Mouse (Mus musculus) layer of hippocampus, adult 2 months (tissue): ENCODE measurements around the gene Sart3. TPM values are rescaled to one million over a fixed set of nuclear protein-coding genes. Genes with fewer than 3 reads are reported as not detected.
A peak's percentile ranks its signal among the peaks of the same experiment; 100 is the strongest.
"Not testable (repeated sequence)": the region's sequence is repeated elsewhere in the genome, so short reads cannot be mapped to it uniquely, and the experiment has no call there.

Experiments used
- DNase-seq, 2 experiments: peaks; one replicate each; pipeline ENCODE4 v3.0.0; 2022; ENCODE audit warnings: low spot score in 2 of 2
- H3K27ac ChIP-seq: fragments of 200-600 bp; 2 replicates; pipeline ENCODE4 v1.8.1; 2022
- H3K4me3 ChIP-seq: fragments of 200-600 bp; 2 replicates; pipeline ENCODE4 v1.8.1; 2022; ENCODE audit warnings: mild to moderate bottlenecking
- CTCF ChIP-seq: fragments of 200-600 bp; conservative IDR thresholded peaks from 2 replicates; pipeline ENCODE4 v1.8.1; 2022; ENCODE audit warnings: antibody characterized with exemption, mild to moderate bottlenecking, moderate library complexity
- total RNA-seq, 2 experiments: library from RNA; stranded (reverse); gene quantifications; 2 replicates each; pipeline ENCODE4 v1.2.3; 2021

The Sart3 gene
- total RNA-seq, 2 experiments from 2014 or later: 53.5 to 54.4 TPM

DNA sequence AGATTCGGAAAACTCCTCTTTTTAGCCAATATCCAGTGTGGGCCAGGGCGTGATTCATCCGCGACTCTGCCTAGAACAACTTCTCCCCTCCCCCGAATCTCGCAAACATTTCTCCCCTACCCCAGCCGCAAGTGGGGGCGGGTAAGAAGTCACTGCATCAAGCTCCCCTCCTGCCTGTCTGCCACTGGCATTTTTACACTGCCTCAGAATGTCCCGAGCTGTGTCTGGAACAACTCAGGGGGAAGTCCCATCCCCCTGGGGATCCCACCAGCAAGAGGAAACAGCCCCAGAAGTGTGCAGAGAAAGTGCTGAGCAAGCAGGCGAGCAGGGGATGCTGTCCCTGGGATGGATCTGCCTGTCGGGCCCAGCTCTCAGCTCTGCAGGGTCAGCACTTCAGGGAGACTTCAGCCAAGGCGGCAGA lies 11.3 kb upstream of the Sart3 start:
- peak overlapping the region; percentile 65 for H3K27ac ChIP-seq
- TF ChIP-seq CTCF: no peak
- peak in 1 of 2 experiments; percentile 47 for DNase-seq
- H3K4me3 ChIP-seq: no peak overlapping the region

DNA sequence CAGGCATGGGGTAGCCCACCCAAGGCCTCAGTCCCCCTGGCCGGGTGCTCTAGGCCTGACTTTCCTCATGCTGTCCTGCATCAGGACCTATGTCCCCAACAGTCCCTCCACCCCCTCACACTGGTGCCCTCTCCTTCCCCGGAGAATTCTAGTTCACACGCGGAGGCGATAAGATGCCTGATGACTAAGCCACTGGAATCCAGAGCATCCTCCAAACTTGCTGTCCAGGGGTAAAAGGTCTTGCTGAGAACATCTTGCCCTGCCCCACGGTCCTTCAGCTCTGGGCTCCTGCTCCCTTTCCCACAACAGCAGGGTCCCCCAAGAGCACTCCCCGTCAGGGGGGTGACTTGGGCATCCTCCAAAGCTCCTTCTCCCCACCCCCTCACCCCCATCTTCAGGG lies 10.3 kb upstream of the Sart3 start:
- no peak for TF ChIP-seq CTCF
- peak overlapping the region; percentile 65; the same call in 1 of the 2 replicates for H3K27ac ChIP-seq

DNA sequence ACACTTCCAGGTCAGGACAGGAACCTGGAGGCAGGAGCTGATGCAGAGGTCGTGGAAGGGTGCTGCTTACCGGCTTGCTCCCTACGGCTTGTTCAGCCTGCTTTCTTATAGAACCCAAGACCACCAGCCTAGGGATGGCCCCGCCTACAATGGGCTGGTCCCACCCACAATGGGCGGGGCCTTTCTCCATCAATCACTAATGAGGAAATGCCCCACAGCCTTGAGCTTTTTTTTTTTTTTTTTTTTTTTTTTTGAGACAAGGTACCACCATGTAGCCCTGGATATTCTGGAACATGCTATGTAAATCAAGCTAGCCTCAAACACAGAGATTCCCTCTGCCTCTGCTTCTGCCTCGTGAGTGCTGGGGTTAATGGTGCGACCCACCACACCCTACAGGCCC lies 9.6 kb upstream of the Sart3 start:
- TF ChIP-seq CTCF: no peak
- Histone ChIP-seq H3K4me3 (no peak overlapping the region), H3K27ac (no peak overlapping the region)
- no peak for DNase-seq

More for the DNA sequence above, 10.3 kb upstream of the Sart3 start:
- H3K4me3 ChIP-seq: no peak overlapping the region
- DNase-seq: no peak

DNA sequence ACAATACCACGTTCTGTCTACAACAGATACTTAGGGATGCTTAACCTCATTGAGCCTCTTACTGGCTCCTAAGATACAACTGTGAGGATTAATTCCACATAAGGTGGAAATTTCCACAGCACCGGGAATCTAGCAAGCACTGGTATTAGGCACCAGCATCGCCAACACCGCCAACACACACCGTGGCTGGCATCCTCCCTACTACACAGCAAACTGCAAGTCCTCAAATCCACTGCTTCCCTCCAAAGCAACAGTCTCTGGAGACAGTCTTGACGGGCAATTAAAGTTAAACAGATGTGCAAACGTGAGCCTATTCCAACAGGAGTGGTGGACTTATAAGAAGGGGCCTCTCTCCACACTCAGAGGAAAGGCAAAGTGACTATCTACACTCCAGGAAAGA lies 8.9 kb upstream of the Sart3 start:
- TF ChIP-seq CTCF: no peak
- H3K27ac ChIP-seq: peak overlapping the region; percentile 70
- DNase-seq: no peak
- no peak overlapping the region for H3K4me3 ChIP-seq

DNA sequence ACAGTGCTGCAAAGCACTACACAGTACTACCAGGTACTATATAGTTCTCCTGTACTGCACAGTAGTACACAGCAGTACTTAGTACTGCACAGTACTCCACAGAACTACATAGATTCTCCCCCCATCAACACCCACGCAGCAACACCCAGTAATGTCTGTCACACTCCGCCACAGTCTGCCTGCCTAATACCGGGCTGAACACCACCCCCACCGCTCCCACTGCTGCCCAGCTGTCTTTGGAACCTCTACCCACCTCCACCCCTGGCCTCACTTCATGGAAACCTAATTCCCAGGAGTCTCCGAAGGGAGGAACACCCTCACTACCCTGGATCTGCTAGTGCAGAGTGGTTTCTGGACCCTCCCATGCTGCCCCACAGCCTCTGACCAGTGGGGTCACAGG lies 8.5 kb upstream of the Sart3 start:
- H3K4me3 ChIP-seq: no peak overlapping the region
- peak overlapping the region; percentile 70 for H3K27ac ChIP-seq
- DNase-seq: peak; percentile 37 to 47
- no peak for TF ChIP-seq CTCF

DNA sequence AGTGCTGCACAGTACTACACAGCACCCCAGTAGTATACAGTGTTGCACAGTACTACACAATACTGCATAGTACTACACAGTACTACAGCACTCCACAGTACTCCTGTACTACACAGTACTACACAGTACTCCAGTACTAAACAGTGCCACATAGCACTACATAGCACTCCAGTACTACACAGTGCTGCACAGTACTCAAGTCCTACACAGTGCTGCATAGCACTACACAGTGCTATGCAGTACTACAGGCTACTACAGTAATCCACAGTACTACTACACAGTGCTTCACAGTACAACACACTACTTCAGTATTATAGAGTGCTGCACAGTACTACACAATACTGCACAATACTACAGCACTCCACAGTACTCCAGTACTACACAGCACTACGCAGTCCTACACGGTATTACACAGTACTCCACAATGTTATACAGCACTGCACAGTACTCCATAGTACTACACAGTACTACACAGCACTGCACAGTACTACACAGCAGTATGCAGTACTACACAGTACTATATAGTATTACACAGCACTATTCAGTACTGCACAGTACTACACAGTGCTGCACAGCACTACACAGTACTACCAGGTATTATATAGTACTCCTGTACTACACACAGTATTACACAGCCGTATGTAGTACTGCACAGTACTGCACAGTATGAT lies 7.9 kb upstream of the Sart3 start:
- TF ChIP-seq CTCF: no peak
- Histone ChIP-seq H3K27ac (peak overlapping the region; percentile 70; the same call in 1 of the 2 replicates), H3K4me3 (no peak overlapping the region)
- DNase-seq: no peak

DNA sequence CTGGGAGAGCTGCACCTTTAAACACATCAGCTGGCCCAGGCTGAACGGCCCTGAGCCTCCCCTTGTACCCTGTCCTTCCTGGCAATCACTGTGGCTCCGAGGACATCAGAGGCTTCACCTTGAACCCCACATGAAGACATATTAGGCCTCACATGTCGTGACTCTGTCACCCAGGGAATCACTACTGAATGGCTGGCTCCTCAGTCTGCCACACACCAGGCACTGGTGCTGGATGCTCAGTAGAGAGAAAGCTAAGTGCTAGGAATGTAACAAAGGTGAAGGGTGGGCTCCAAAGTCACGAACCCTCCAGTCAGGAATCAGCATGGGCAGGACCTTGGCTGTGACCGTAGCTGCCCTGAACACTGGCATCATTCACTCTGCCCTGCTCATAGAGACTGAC lies 7.3 kb upstream of the Sart3 start:
- no peak for DNase-seq
- no peak overlapping the region for H3K27ac ChIP-seq
- no peak for TF ChIP-seq CTCF
- H3K4me3 ChIP-seq: no peak overlapping the region

DNA sequence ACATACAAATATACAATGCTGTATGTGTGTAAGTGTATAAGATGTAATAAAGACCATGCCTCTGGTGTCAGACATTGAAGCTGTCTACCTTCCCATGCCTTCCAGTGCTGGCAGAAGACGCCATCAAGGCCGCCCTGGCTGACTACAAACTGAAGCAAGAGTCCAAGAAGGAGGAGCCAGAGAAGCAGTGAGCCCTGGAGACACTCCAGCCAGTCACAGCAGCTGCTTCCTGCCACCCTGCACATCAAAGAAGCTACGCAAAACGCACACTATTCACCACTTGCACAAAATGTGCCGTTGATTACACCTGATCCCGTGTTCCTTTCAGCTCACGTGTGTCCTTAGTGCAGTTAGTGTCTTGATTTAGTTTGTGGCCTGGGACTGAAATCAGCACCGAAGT lies 5.4 kb upstream of the Sart3 start:
- not testable (repeated sequence) for H3K27ac ChIP-seq, H3K4me3 ChIP-seq, DNase-seq

DNA sequence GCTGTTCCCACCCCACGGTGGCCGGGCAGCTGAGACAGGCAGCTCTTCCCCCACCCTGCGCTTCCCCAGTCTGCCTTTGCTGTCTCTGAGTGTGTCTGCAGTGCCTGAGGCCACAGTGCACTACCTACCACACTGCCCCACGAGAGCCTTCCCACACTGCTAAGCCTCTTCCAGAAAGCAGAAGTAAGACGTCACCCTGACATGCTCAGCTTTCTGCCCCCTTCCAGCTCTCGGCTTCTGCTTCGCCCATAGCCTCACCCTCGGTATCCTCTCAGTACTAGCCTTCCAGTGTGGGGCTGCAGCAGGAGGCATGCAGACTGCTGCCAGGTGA lies 4.6 kb upstream of the Sart3 start:
- no peak for DNase-seq
- TF ChIP-seq CTCF: no peak
- Histone ChIP-seq H3K27ac (peak overlapping the region; percentile 61; the same call in 1 of the 2 replicates), H3K4me3 (no peak overlapping the region)

DNA sequence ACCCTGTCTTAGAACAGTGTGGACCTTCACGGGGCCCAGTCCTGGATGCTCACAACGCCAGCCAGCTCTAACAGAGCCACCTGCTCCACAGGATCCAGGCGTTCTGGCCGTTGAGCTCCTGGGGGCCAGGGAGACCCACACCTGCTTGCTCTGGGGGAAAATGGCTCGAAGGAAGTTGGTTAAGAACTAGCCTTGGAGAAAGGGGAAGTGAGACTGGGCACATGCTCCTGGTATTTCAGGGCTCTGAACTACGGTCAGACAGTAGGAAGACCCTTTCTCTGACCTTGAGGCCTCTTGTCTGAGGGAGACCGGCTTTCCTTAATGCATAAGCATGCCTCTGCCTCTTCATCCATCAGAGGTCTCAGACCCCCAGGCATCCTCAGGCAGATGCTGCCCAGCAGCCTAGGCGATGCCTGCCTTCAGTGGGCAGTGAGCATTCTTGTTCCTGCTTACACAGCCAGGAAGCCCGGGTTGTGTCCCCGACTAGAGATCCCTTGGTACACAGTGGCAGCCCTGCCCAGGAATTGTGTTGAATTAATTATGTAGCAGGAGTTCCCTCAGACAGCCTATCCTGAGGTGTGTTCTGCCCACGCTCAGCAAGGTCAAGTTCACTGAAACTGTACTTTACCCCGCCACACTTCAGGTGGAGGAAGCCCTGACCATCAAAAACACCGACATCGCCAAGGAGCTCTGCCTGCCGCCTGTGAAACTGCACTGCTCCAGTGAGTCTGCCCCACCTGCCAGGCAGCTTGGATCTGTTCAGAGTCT lies 4.0 kb upstream of the Sart3 start:
- no peak overlapping the region for H3K4me3 ChIP-seq

DNA sequence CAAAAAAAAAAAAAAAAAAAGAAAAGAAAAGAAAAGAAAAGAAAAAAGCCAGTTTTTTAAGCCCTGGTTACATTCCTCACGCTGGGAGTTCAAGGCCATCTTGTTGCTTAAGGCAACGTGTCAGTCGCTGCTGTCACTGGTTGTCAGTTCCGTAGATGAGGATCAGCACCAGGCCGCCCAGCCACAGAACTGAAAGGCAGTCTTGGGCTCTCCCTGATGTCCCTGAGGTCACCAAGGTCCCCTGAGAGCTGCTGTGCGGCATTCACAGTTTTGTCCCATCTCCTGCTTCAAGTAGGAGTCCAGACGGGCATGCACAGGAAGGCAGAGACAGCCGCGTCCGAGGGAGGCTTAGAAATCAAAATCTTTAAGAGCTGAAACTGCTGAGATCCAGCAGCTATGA lies 3.3 kb upstream of the Sart3 start:
- DNase-seq: no peak
- peak overlapping the region; percentile 41; the same call in 1 of the 2 replicates for H3K27ac ChIP-seq
- TF ChIP-seq CTCF: no peak
- H3K4me3 ChIP-seq: no peak overlapping the region

More for the DNA sequence above, 4.0 kb upstream of the Sart3 start:
- no peak for TF ChIP-seq CTCF
- H3K27ac ChIP-seq: peak overlapping the region; percentile 61; the same call in 1 of the 2 replicates
- no peak for DNase-seq

DNA sequence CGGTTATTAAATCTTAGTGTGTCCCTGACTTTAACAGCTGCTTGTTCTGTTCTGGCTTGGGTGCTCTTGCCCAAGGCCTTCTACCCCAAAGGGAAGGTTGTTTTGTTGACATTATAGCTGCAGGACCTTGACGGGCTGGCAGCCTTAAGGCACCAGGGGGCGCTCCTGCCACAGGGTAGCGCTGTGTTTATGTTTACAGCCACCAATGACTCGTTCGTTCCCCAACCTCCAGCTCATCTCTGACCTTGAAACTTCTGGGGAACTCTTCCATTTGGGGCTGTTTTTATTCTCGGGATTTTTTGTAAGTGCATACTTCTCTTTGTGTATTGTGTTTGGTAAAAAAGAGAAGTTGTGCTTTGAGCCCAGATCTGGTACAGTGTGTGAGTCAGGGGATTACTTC lies 1.4 kb upstream of the Sart3 start:
- H3K4me3 ChIP-seq: peak overlapping the region; percentile 96
- peak; percentile 94 for TF ChIP-seq CTCF
- peak overlapping the region; percentile 87; the same call in 1 of the 2 replicates for H3K27ac ChIP-seq
- peak; percentile 80 to 89 for DNase-seq

DNA sequence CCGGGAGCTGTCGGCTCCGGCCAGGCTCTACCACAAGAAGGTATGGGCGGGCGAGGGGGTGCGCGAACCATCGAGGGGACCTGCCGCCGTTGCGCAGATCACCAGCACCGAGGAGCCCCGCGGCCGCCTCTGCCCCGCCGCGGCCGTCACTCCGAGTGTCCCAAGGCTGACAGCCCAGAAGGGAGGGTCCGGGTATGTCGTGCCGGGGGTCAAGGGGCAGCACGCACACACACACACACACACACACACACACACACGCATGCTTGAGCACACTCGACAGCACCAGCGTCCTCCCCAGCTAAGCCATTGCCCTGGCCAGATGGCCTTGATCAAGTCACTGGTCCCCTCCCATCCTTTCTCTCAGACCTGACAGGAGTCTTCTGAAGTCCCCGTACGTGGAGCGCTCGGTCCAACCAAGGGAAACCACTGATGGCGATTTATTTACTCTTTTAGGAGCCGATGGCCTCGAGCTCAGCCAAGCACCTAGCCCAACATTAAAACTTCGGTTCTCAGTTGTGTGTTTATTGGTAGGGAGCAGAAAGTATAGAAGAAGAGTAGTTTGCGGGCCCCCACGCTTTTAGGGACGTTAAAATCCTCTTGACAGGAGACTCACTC lies 702 bp upstream of the Sart3 start:
- Histone ChIP-seq H3K4me3 (peak overlapping the region; percentile 96), H3K27ac (peak overlapping the region; percentile 87)
- TF ChIP-seq CTCF: no peak
- peak in 1 of 2 experiments; percentile 23 for DNase-seq
